Comparison of ENCODE assay signal across 29 mouse cellular contexts in genomic region chr4:139272951-139273680, GRCm38 (mm10). TPM values are rescaled to one million over a fixed set of nuclear protein-coding genes. Genes with fewer than 3 reads are reported as not detected.
DNase-seq lines count a peak whose midpoint lies in the region; ATAC-seq and TF ChIP-seq lines count a peak whose summit lies in the region.
"Had no signal": no experiment of that assay in that cellular context is flagged by ENCODE, and none has a peak within 500 bp of the region (broad histone marks: within the 10 kb centered on the region; RNA-seq: fewer than 3 reads in every experiment).

No protein-coding gene starts in this region.

- no peak overlapping the region for H3K9ac ChIP-seq in liver, adult 2 months (ENCODE audit: low read depth, low read length)
- no peak overlapping the region for H3K9ac ChIP-seq in liver, postnatal 0 days (replicated peaks)
- H3K9ac ChIP-seq: forebrain, embryonic 12.5 days; forebrain, postnatal 0 days; heart, embryonic 15.5 days; limb, embryonic 12.5 days; liver, embryonic 12.5 days; midbrain, embryonic 13.5 days; neural tube, embryonic 13.5 days had no signal

- TF ChIP-seq POLR2A in liver, adult 2 months (IDR thresholded peaks at IDR 0.05; ENCODE audit: extremely low read depth, insufficient read depth, low read length): no peak

- no peak for TF ChIP-seq EP300 in liver, postnatal 0 days (IDR thresholded peaks at IDR 0.05; ENCODE audit: low read depth)

- 84% methylated on average over 10 of the region's 10 CpGs for WGBS in liver, adult 2 months
- 81% methylated on average over 10 of the region's 10 CpGs for WGBS in liver, postnatal 0 days (ENCODE audit: insufficient replicate concordance)

- DNase-seq in adrenal gland, adult 2 months: peak; percentile 75
- DNase-seq in adrenal gland, adult 18-20 months (ENCODE audit: low spot score in 2 of 2): no peak
- DNase-seq in cerebellum, adult 9-10 months: peak; percentile 66
- peak; percentile 97 for DNase-seq in liver, adult 2 months (ENCODE audit: extremely low read depth, low read depth, low spot score)
- DNase-seq in liver, postnatal 0 days: no peak
- no peak for DNase-seq in frontal cortex, adult 2 months (ENCODE audit: extremely low spot score in 1 of 2, low spot score in 1 of 2)
- DNase-seq: forebrain, postnatal 0 days; gastrocnemius, postnatal 25 days; heart, adult 11 months; kidney, adult 18-20 months; kidney, postnatal 4 days; layer of hippocampus, postnatal 36 days; lung, adult 18-20 months; right cerebral cortex, postnatal 4 days; thymus, adult 18-20 months; thymus, postnatal 25 days had no signal

- no peak overlapping the region for H3K4me3 ChIP-seq in liver, adult 2 months (ENCODE audit: insufficient read depth, low read depth, low read length)
- no peak overlapping the region for H3K4me3 ChIP-seq in liver, postnatal 0 days (ENCODE audit: low read depth, low read length)
- H3K4me3 ChIP-seq: forebrain, embryonic 12.5 days; heart, embryonic 10.5 days; heart, embryonic 15.5 days; limb, embryonic 12.5 days; liver, embryonic 12.5 days; midbrain, embryonic 13.5 days; neural tube, embryonic 13.5 days had no signal

- peaks cover 8% of the 10 kb centered on the region; the same call in 1 of the 2 replicates for H3K79me2 ChIP-seq in liver, adult 2 months (ENCODE audit: control insufficient read depth, insufficient read depth, low read length)

- H3K4me1 ChIP-seq in liver, adult 2 months (ENCODE audit: control insufficient read depth, insufficient read depth, low read length): peaks cover 11% of the 10 kb centered on the region
- H3K4me1 ChIP-seq in liver, postnatal 0 days (ENCODE audit: insufficient read depth): no peaks in the 10 kb centered on the region
- H3K4me1 ChIP-seq: forebrain, embryonic 12.5 days; liver, embryonic 12.5 days; midbrain, embryonic 13.5 days had no signal

- ATAC-seq in cerebellum, adult (ENCODE audit: insufficient number of reproducible peaks, low FRiP score, low TSS enrichment): no peak
- no peak for ATAC-seq in liver, postnatal 0 days
- ATAC-seq: forebrain, postnatal 0 days; hindbrain, embryonic 16.5 days; liver, embryonic 12.5 days; lung, postnatal 0 days; midbrain, embryonic 13.5 days had no signal

- H3K27ac ChIP-seq in liver, adult 2 months (replicated peaks; ENCODE audit: insufficient read depth, low read depth, low read length): peak overlapping the region; percentile 59
- H3K27ac ChIP-seq in liver, postnatal 0 days (ENCODE audit: low read depth): no peak overlapping the region
- H3K27ac ChIP-seq: forebrain, embryonic 12.5 days; heart, embryonic 10.5 days; heart, embryonic 15.5 days; liver, embryonic 12.5 days; macrophage; midbrain, embryonic 13.5 days; neural tube, embryonic 13.5 days; stomach, postnatal 0 days had no signal

- no peaks in the 10 kb centered on the region for H3K27me3 ChIP-seq in liver, adult 2 months (ENCODE audit: control insufficient read depth, insufficient read depth, low read length)
- no peaks in the 10 kb centered on the region for H3K27me3 ChIP-seq in liver, postnatal 0 days (ENCODE audit: insufficient read depth, low read length)
- H3K27me3 ChIP-seq: forebrain, embryonic 12.5 days; heart, embryonic 15.5 days; limb, embryonic 12.5 days; liver, embryonic 12.5 days; midbrain, embryonic 13.5 days; neural tube, embryonic 13.5 days had no signal

- H3K36me3 ChIP-seq in liver, adult 2 months (ENCODE audit: control insufficient read depth, insufficient read depth, low read length): no peaks in the 10 kb centered on the region
- H3K36me3 ChIP-seq in liver, postnatal 0 days (replicated peaks; ENCODE audit: insufficient read depth, low read length): peaks cover 26% of the 10 kb centered on the region

- H3K4me2 ChIP-seq in liver, postnatal 0 days (ENCODE audit: low read depth, low read length): no peak overlapping the region
- H3K4me2 ChIP-seq: forebrain, embryonic 12.5 days; heart, embryonic 15.5 days; limb, embryonic 12.5 days; liver, embryonic 12.5 days; midbrain, embryonic 13.5 days; neural tube, embryonic 13.5 days had no signal

- no peak for TF ChIP-seq CTCF in liver, adult 2 months (IDR thresholded peaks at IDR 0.05; ENCODE audit: low read depth, low read length)
- no peak for TF ChIP-seq CTCF in liver, postnatal 0 days (IDR thresholded peaks at IDR 0.05; ENCODE audit: low read depth)

- no peaks in the 10 kb centered on the region for H3K9me3 ChIP-seq in liver, postnatal 0 days (ENCODE audit: low read length)
- H3K9me3 ChIP-seq: forebrain, embryonic 12.5 days; G1E; heart, embryonic 10.5 days; heart, embryonic 15.5 days; limb, embryonic 12.5 days; liver, embryonic 12.5 days; midbrain, embryonic 13.5 days; neural tube, embryonic 13.5 days had no signal

RNA-seq across cellular contexts. Expression of gene Pqlc2, which starts 37.4 kb away (rescaled TPM):
- 1 to 10 TPM; 9.2 to 9.5 TPM for total RNA-seq in adrenal gland, adult 2 months (2021)
- polyA plus RNA-seq in adrenal gland, adult 2 months (2012; rRNA removed): 28.2 and 30.1 TPM in 2 replicates
- 1 to 10 TPM; 8.8 to 9.2 TPM for total RNA-seq in adrenal gland, adult 18-20 months (2021)
- total RNA-seq in liver, adult 2 months (2014; rRNA removed): 6.1 and 13.0 TPM in 2 replicates
- 37.2 and 42.8 TPM in 2 replicates for polyA plus RNA-seq in liver, adult 2 months (2012; rRNA removed)
- 33.1 and 33.9 TPM in 2 replicates for polyA plus RNA-seq in liver, postnatal 0 days (2015; fragmentation: Nextera tagmentation; extraction: Ambion mirVana)
- polyA plus RNA-seq in frontal cortex, adult 2 months (2012; rRNA removed): 19.6 and 19.7 TPM in 2 replicates

RNA-seq across cellular contexts. Expression of gene Akr7a5, which starts 37.4 kb away (rescaled TPM):
- total RNA-seq in adrenal gland, adult 2 months (2021): 10 to 100 TPM; 59.7 to 61.3 TPM
- polyA plus RNA-seq in adrenal gland, adult 2 months (2012; rRNA removed): 131 and 157 TPM in 2 replicates
- total RNA-seq in adrenal gland, adult 18-20 months (2021): 10 to 100 TPM; 59.3 to 71.3 TPM
- 142 and 183 TPM in 2 replicates for total RNA-seq in liver, adult 2 months (2014; rRNA removed)
- 144 and 155 TPM in 2 replicates for polyA plus RNA-seq in liver, adult 2 months (2012; rRNA removed)
- polyA plus RNA-seq in liver, postnatal 0 days (2015; fragmentation: Nextera tagmentation; extraction: Ambion mirVana): 117 and 121 TPM in 2 replicates
- 17.7 and 17.8 TPM in 2 replicates for polyA plus RNA-seq in frontal cortex, adult 2 months (2012; rRNA removed)

Comparison
In these comparisons a context has a peak if more than half of its experiments do, and no peak if none do; other contexts are left out.
1. DNase-seq: peak in adrenal gland, adult 2 months (single experiment), cerebellum, adult 9-10 months (single experiment) and liver, adult 2 months (single experiment); none in adrenal gland, adult 18-20 months (0 of 2), liver, postnatal 0 days (single experiment) and frontal cortex, adult 2 months (0 of 2).